Mouse (Mus musculus): ENCODE measurements around the gene Gm49325. TPM values are rescaled to one million over a fixed set of nuclear protein-coding genes. Genes with fewer than 3 reads are reported as not detected.

Gm49325 gene
- polyA plus RNA-seq, 1 experiment from 2014 or later = not detected

- no peaks in the 10 kb centered on the region for H3K9me3 ChIP-seq (ENCODE audit: control insufficient read depth, low read length)
- ATAC-seq (replicated peaks; ENCODE audit: low FRiP score) = no peak
- H3K36me3 ChIP-seq (ENCODE audit: control insufficient read depth, insufficient read depth, low read length) = no peaks in the 10 kb centered on the region
- no peaks in the 10 kb centered on the region for H3K4me1 ChIP-seq (replicated peaks; ENCODE audit: control insufficient read depth, insufficient read depth, low read length)
- H3K27me3 ChIP-seq (ENCODE audit: control insufficient read depth, insufficient read depth, low read length) = no peaks in the 10 kb centered on the region
- H3K9ac ChIP-seq (ENCODE audit: low read length) = no peak overlapping the region
- no peak for DNase-seq (ENCODE audit: low spot score)
- 46% methylated on average over 7 of the region's 7 CpGs for WGBS
- no peak overlapping the region for H3K27ac ChIP-seq (ENCODE audit: low read depth, low read length)
- H3K4me3 ChIP-seq (ENCODE audit: low read depth, low read length) = no peak overlapping the region
- no peak overlapping the region for H3K4me2 ChIP-seq (ENCODE audit: low read depth, low read length, severe bottlenecking)
Observed at GRCm38 (mm10) chr10:77569481-77569880, 36.5 kb upstream of the Gm49325 start.

GRCm38 (mm10) chr10:77569973-77570658 lies 35.9 kb upstream of the Gm49325 start:
- DNase-seq (ENCODE audit: low spot score) (no peak), ATAC-seq (replicated peaks; ENCODE audit: low FRiP score) (no peak)
- Histone ChIP-seq H3K4me3 (ENCODE audit: low read depth, low read length) (no peak overlapping the region), H3K27ac (ENCODE audit: low read depth, low read length) (no peak overlapping the region), H3K36me3 (ENCODE audit: control insufficient read depth, insufficient read depth, low read length) (no peaks in the 10 kb centered on the region), H3K27me3 (ENCODE audit: control insufficient read depth, insufficient read depth, low read length) (no peaks in the 10 kb centered on the region), H3K9me3 (ENCODE audit: control insufficient read depth, low read length) (no peaks in the 10 kb centered on the region), H3K4me2 (ENCODE audit: low read depth, low read length, severe bottlenecking) (no peak overlapping the region), H3K4me1 (replicated peaks; ENCODE audit: control insufficient read depth, insufficient read depth, low read length) (no peaks in the 10 kb centered on the region), H3K9ac (ENCODE audit: low read length) (no peak overlapping the region)
- WGBS = 59% methylated on average over 6 of the region's 6 CpGs

GRCm38 (mm10) chr10:77572225-77572624 lies 33.8 kb upstream of the Gm49325 start:
- Histone ChIP-seq H3K4me2 (ENCODE audit: low read depth, low read length, severe bottlenecking) (no peak overlapping the region), H3K9me3 (ENCODE audit: control insufficient read depth, low read length) (no peaks in the 10 kb centered on the region), H3K27ac (ENCODE audit: low read depth, low read length) (no peak overlapping the region), H3K4me3 (ENCODE audit: low read depth, low read length) (no peak overlapping the region), H3K36me3 (ENCODE audit: control insufficient read depth, insufficient read depth, low read length) (no peaks in the 10 kb centered on the region), H3K4me1 (replicated peaks; ENCODE audit: control insufficient read depth, insufficient read depth, low read length) (no peaks in the 10 kb centered on the region), H3K9ac (ENCODE audit: low read length) (no peak overlapping the region), H3K27me3 (ENCODE audit: control insufficient read depth, insufficient read depth, low read length) (no peaks in the 10 kb centered on the region)
- no peak for DNase-seq (ENCODE audit: low spot score)
- 37% methylated on average over 3 of the region's 3 CpGs for WGBS
- ATAC-seq (replicated peaks; ENCODE audit: low FRiP score) = no peak

GRCm38 (mm10) chr10:77573162-77573561 lies 32.8 kb upstream of the Gm49325 start:
- ATAC-seq (replicated peaks; ENCODE audit: low FRiP score) = no peak
- Histone ChIP-seq H3K4me2 (ENCODE audit: low read depth, low read length, severe bottlenecking) (no peak overlapping the region), H3K27ac (ENCODE audit: low read depth, low read length) (no peak overlapping the region), H3K4me3 (ENCODE audit: low read depth, low read length) (no peak overlapping the region), H3K9me3 (ENCODE audit: control insufficient read depth, low read length) (no peaks in the 10 kb centered on the region), H3K4me1 (replicated peaks; ENCODE audit: control insufficient read depth, insufficient read depth, low read length) (no peaks in the 10 kb centered on the region), H3K36me3 (ENCODE audit: control insufficient read depth, insufficient read depth, low read length) (no peaks in the 10 kb centered on the region), H3K27me3 (ENCODE audit: control insufficient read depth, insufficient read depth, low read length) (no peaks in the 10 kb centered on the region), H3K9ac (ENCODE audit: low read length) (no peak overlapping the region)
- DNase-seq (ENCODE audit: low spot score) = no peak
- 84% methylated on average over 1 of the region's 1 CpGs for WGBS

- no peak overlapping the region for H3K4me3 ChIP-seq (ENCODE audit: low read depth, low read length)
- ATAC-seq (replicated peaks; ENCODE audit: low FRiP score) = no peak
- DNase-seq (ENCODE audit: low spot score) = no peak
- WGBS = 64% methylated on average over 10 of the region's 10 CpGs
- no peak overlapping the region for H3K27ac ChIP-seq (ENCODE audit: low read depth, low read length)
- no peaks in the 10 kb centered on the region for H3K27me3 ChIP-seq (ENCODE audit: control insufficient read depth, insufficient read depth, low read length)
- no peak overlapping the region for H3K4me2 ChIP-seq (ENCODE audit: low read depth, low read length, severe bottlenecking)
- no peaks in the 10 kb centered on the region for H3K36me3 ChIP-seq (ENCODE audit: control insufficient read depth, insufficient read depth, low read length)
- no peak overlapping the region for H3K9ac ChIP-seq (ENCODE audit: low read length)
- no peaks in the 10 kb centered on the region for H3K9me3 ChIP-seq (ENCODE audit: control insufficient read depth, low read length)
- peaks cover 6% of the 10 kb centered on the region for H3K4me1 ChIP-seq (replicated peaks; ENCODE audit: control insufficient read depth, insufficient read depth, low read length)
Observed at GRCm38 (mm10) chr10:77580027-77580920, 25.7 kb upstream of the Gm49325 start.

- Histone ChIP-seq H3K4me1 (replicated peaks; ENCODE audit: control insufficient read depth, insufficient read depth, low read length) (peaks cover 6% of the 10 kb centered on the region), H3K27me3 (ENCODE audit: control insufficient read depth, insufficient read depth, low read length) (no peaks in the 10 kb centered on the region), H3K4me2 (ENCODE audit: low read depth, low read length, severe bottlenecking) (peak overlapping the region; percentile 80), H3K27ac (ENCODE audit: low read depth, low read length) (no peak overlapping the region), H3K36me3 (ENCODE audit: control insufficient read depth, insufficient read depth, low read length) (no peaks in the 10 kb centered on the region), H3K4me3 (ENCODE audit: low read depth, low read length) (peak overlapping the region; percentile 75), H3K9ac (ENCODE audit: low read length) (peak overlapping the region; percentile 71), H3K9me3 (ENCODE audit: control insufficient read depth, low read length) (no peaks in the 10 kb centered on the region)
- ATAC-seq (replicated peaks; ENCODE audit: low FRiP score) (peak; percentile 19), DNase-seq (ENCODE audit: low spot score) (no peak)
- WGBS = 13% methylated on average over 8 of the region's 8 CpGs
Observed at GRCm38 (mm10) chr10:77581023-77581407, 25.0 kb upstream of the Gm49325 start.

- Histone ChIP-seq H3K9me3 (ENCODE audit: control insufficient read depth, low read length) (no peaks in the 10 kb centered on the region), H3K4me3 (ENCODE audit: low read depth, low read length) (peak within 1 kb of the TSS; percentile 75), H3K36me3 (ENCODE audit: control insufficient read depth, insufficient read depth, low read length) (no peaks in the 10 kb centered on the region), H3K4me1 (replicated peaks; ENCODE audit: control insufficient read depth, insufficient read depth, low read length) (peaks cover 6% of the 10 kb centered on the region), H3K27me3 (ENCODE audit: control insufficient read depth, insufficient read depth, low read length) (no peaks in the 10 kb centered on the region), H3K27ac (ENCODE audit: low read depth, low read length) (peak within 1 kb of the TSS; percentile 77), H3K9ac (ENCODE audit: low read length) (peak within 1 kb of the TSS; percentile 71), H3K4me2 (ENCODE audit: low read depth, low read length, severe bottlenecking) (peak within 1 kb of the TSS; percentile 80)
- peak; percentile 97 for DNase-seq (ENCODE audit: low spot score)
- WGBS = under 1% methylated on average over 64 of the region's 64 CpGs
- peak; percentile 98 for ATAC-seq (replicated peaks; ENCODE audit: low FRiP score)
Observed at GRCm38 (mm10) chr10:77581408-77582284, 24.4 kb upstream of the Gm49325 start, which contains the start of gene Pttg1ip. TSS of gene Pttg1ip (plus strand) at chr10:77581720.

GRCm38 (mm10) chr10:77582285-77582618 lies 23.7 kb upstream of the Gm49325 start:
- Histone ChIP-seq H3K27me3 (ENCODE audit: control insufficient read depth, insufficient read depth, low read length) (no peaks in the 10 kb centered on the region), H3K4me1 (replicated peaks; ENCODE audit: control insufficient read depth, insufficient read depth, low read length) (peaks cover 6% of the 10 kb centered on the region), H3K9ac (ENCODE audit: low read length) (peak overlapping the region; percentile 71), H3K27ac (ENCODE audit: low read depth, low read length) (no peak overlapping the region), H3K36me3 (ENCODE audit: control insufficient read depth, insufficient read depth, low read length) (no peaks in the 10 kb centered on the region), H3K9me3 (ENCODE audit: control insufficient read depth, low read length) (no peaks in the 10 kb centered on the region), H3K4me3 (ENCODE audit: low read depth, low read length) (peak overlapping the region; percentile 75), H3K4me2 (ENCODE audit: low read depth, low read length, severe bottlenecking) (peak overlapping the region; percentile 80)
- ATAC-seq (replicated peaks; ENCODE audit: low FRiP score) (no peak), DNase-seq (ENCODE audit: low spot score) (no peak)
- 10% methylated on average over 8 of the region's 8 CpGs for WGBS

Measured in forebrain, embryonic 11.5 days (tissue).